Mouse (Mus musculus) left cerebral cortex, postnatal 36 days (tissue): ENCODE data around the gene Tnfrsf14. TPM values are rescaled to one million over a fixed set of nuclear protein-coding genes. Genes with fewer than 3 reads are reported as not detected.

Experiments
- DNase-seq, 2 experiments: peaks; one replicate each; pipeline ENCODE4 v3.0.0; 2021 to 2022; ENCODE audit warnings: low spot score in 2 of 2, mixed read lengths in 1 of 2
- intact Hi-C: fragments of 180-260 bp; cut with DNase I; formaldehyde crosslinking; loops from one replicate; pipeline ENCODE4 v1.15.1; 2025
- total RNA-seq, 2 experiments: library from RNA; stranded (reverse); gene quantifications; 2 replicates each; pipeline ENCODE4 v1.2.3; 2021

Gene Tnfrsf14
- total RNA-seq, 2 experiments from 2014 or later: 1.5 to 2.1 TPM

- intact Hi-C loops: no loop called here
- DNase-seq: no peak
Observed at GRCm38 (mm10) chr4:154952461-154953241, 24.3 kb upstream of the Tnfrsf14 start.

GRCm38 (mm10) chr4:154949589-154949982, 21.2 kb upstream of the Tnfrsf14 start:
- DNase-seq: no peak
- intact Hi-C loops: no loop called here

- intact Hi-C loops: loop anchor here (1.0 kb wide), 1 partner anchor 11 kb away; the partner anchor contains the start of gene Hes5
- DNase-seq: no peak
Observed at GRCm38 (mm10) chr4:154948940-154949588, 20.7 kb upstream of the Tnfrsf14 start.

- DNase-seq: no peak
- intact Hi-C loops: loop anchor here (1.0 kb wide), 1 partner anchor 12 kb away; the partner anchor contains the start of gene Hes5
Observed at GRCm38 (mm10) chr4:154948066-154948939, 19.9 kb upstream of the Tnfrsf14 start.

GRCm38 (mm10) chr4:154946319-154946718, 18.0 kb upstream of the Tnfrsf14 start:
- peak in 1 of 2 experiments; percentile 41 for DNase-seq
- intact Hi-C loops: no loop called here

GRCm38 (mm10) chr4:154944121-154944590, 15.8 kb upstream of the Tnfrsf14 start:
- DNase-seq: peak; percentile 66 to 69
- intact Hi-C loops: loop anchor here (1.0 to 5.0 kb wide), 2 partner anchors 20 to 67 kb away; partner anchors contain the start of gene Pank4

GRCm38 (mm10) chr4:154943323-154944039, 15.1 kb upstream of the Tnfrsf14 start:
- no peak for DNase-seq
- intact Hi-C loops: loop anchor here (1.0 to 5.0 kb wide), 2 partner anchors 21 to 66 kb away; partner anchors contain the start of gene Pank4

- DNase-seq: no peak
- intact Hi-C loops: loop anchor here (5.0 kb wide), 1 partner anchor 65 kb away; no protein-coding TSS in a partner anchor
Observed at GRCm38 (mm10) chr4:154942632-154943322, 14.4 kb upstream of the Tnfrsf14 start.

GRCm38 (mm10) chr4:154941831-154942230, 13.5 kb upstream of the Tnfrsf14 start:
- intact Hi-C loops: loop anchor here (5.0 kb wide), 1 partner anchor 65 kb away; no protein-coding TSS in a partner anchor
- DNase-seq: no peak

- no peak for DNase-seq
- intact Hi-C loops: loop anchor here (5.0 kb wide), 1 partner anchor 63 kb away; no protein-coding TSS in a partner anchor
Observed at GRCm38 (mm10) chr4:154940156-154940555, 11.8 kb upstream of the Tnfrsf14 start.

- DNase-seq: no peak
- intact Hi-C loops: no loop called here
Observed at GRCm38 (mm10) chr4:154937746-154938145, 9.4 kb upstream of the Tnfrsf14 start.

GRCm38 (mm10) chr4:154936542-154937255, 8.3 kb upstream of the Tnfrsf14 start:
- no peak for DNase-seq
- intact Hi-C loops: no loop called here

GRCm38 (mm10) chr4:154935788-154936187, 7.4 kb upstream of the Tnfrsf14 start:
- DNase-seq: no peak
- intact Hi-C loops: no loop called here

- intact Hi-C loops: no loop called here
- no peak for DNase-seq
Observed at GRCm38 (mm10) chr4:154934800-154935199, 6.4 kb upstream of the Tnfrsf14 start.

GRCm38 (mm10) chr4:154933306-154933907, 5.0 kb upstream of the Tnfrsf14 start:
- DNase-seq: no peak
- intact Hi-C loops: no loop called here

GRCm38 (mm10) chr4:154929088-154929660, 811 bp upstream of the Tnfrsf14 start:
- no peak for DNase-seq
- intact Hi-C loops: no loop called here

GRCm38 (mm10) chr4:154927899-154928337, 445 bp downstream of the Tnfrsf14 start:
- intact Hi-C loops: no loop called here
- no peak for DNase-seq
